In the genomic region with DNA sequence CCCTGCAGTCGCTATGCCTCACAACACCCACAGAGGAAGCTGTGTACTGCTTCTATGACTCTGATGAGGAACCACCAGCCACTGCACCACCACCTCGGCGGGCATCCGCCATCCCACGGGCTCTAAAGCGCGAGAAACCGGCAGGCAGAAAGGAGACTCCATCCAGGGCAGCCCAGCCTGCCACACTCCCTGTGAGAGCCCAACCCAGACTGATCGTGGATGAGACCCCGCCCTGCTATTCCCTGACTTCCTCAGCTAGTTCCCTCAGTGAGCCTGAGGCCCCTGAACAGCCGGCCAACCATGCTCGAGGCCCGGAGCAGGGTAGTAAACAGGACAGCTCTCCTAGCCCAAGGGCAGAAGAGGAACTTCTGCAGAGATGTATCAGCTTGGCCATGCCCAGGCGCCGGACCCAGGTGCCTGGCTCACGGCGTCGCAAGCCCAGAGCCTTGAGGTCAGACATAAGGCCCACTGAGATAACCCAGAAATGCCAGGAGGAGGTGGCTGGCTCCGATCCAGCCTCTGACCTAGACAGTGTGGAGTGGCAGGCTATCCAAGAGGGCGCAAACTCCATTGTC, we compare ENCODE assay signal across 11 mouse cellular contexts. TPM values are rescaled to one million over a fixed set of nuclear protein-coding genes. Genes with fewer than 3 reads are reported as not detected.
DNase-seq lines count a peak whose midpoint lies in the region; ATAC-seq and TF ChIP-seq lines count a peak whose summit lies in the region.
"Had no signal": no experiment of that assay in that cellular context is flagged by ENCODE, and none has a peak within 500 bp of the region (broad histone marks: within the 10 kb centered on the region; RNA-seq: fewer than 3 reads in every experiment).

No protein-coding gene starts in this region.

- no peak for TF ChIP-seq POLR2A in spleen, adult 2 months (IDR thresholded peaks at IDR 0.05; ENCODE audit: low read depth, low read length)

- peak overlapping the region; percentile 16; the same call in 1 of the 2 replicates for H3K27ac ChIP-seq in gastrocnemius, adult 2 months
- no peak overlapping the region for H3K27ac ChIP-seq in lung, embryonic 14.5 days (ENCODE audit: low read depth)
- peak overlapping the region; percentile 95 for H3K27ac ChIP-seq in spleen, adult 2 months (ENCODE audit: insufficient read depth, low read length)
- H3K27ac ChIP-seq: macrophage had no signal

- no peaks in the 10 kb centered on the region for H3K9me3 ChIP-seq in lung, embryonic 14.5 days (ENCODE audit: low read depth, low read length)

- ATAC-seq in lung, embryonic 14.5 days (ENCODE audit: insufficient read depth) = no peak
- no peak for ATAC-seq in megakaryocyte-erythroid progenitor cell, adult 5-6 weeks (replicated peaks; ENCODE audit: low FRiP score, low TSS enrichment, poor library complexity, severe bottlenecking)

- H3K4me3 ChIP-seq in gastrocnemius, adult 2 months = no peak overlapping the region; the same call in 1 of the 2 replicates
- no peak overlapping the region for H3K4me3 ChIP-seq in lung, embryonic 14.5 days (ENCODE audit: low read depth, low read length)
- peak overlapping the region; percentile 42 for H3K4me3 ChIP-seq in spleen, adult 2 months (ENCODE audit: extremely low read depth, insufficient read depth, insufficient read length)
- H3K4me3 ChIP-seq: erythroblast, embryonic 14.5 days had no signal

- peaks cover 15% of the 10 kb centered on the region; the same call in 1 of the 2 replicates for H3K36me3 ChIP-seq in lung, embryonic 14.5 days (ENCODE audit: insufficient read depth)
- peaks cover 9% of the 10 kb centered on the region for H3K36me3 ChIP-seq in spleen, adult 2 months (ENCODE audit: control insufficient read depth, insufficient read depth, low read length)

- TF ChIP-seq CTCF in gastrocnemius, adult 2 months (IDR thresholded peaks at IDR 0.05) = no peak
- no peak for TF ChIP-seq CTCF in lung, embryonic 14.5 days (IDR thresholded peaks at IDR 0.05; ENCODE audit: low read depth)
- no peak for TF ChIP-seq CTCF in spleen, adult 2 months (IDR thresholded peaks at IDR 0.05; ENCODE audit: extremely low read depth, insufficient read depth, insufficient read length, insufficient replicate concordance)

- no peak for DNase-seq in gastrocnemius, adult 2 months
- no peak for DNase-seq in gastrocnemius, adult 8-10 months (ENCODE audit: low spot score in 2 of 2)
- DNase-seq in lung, embryonic 14.5 days = peak; percentile 34
- no peak for DNase-seq in lung, adult 18-20 months
- peak; percentile 68 to 74 for DNase-seq in cerebellum, postnatal 10 days
- DNase-seq in spleen, adult 2 months (ENCODE audit: low read depth in 1 of 2, low spot score in 2 of 2) = peak in 1 of 2 experiments; percentile 62
- no peak for DNase-seq in retina, embryonic 14.5 days (ENCODE audit: low spot score)
- DNase-seq: adrenal gland, adult 8-10 months had no signal

- peaks cover 71% of the 10 kb centered on the region for H3K27me3 ChIP-seq in lung, embryonic 14.5 days (ENCODE audit: insufficient read depth, low read length)
- H3K27me3 ChIP-seq in spleen, adult 2 months (ENCODE audit: control insufficient read depth, insufficient read depth, low read length) = no peaks in the 10 kb centered on the region; the same call in 1 of the 2 replicates

- intact Hi-C loops in gastrocnemius, adult 2 months (cut with DNase I) = no loop called here

- H3K9ac ChIP-seq in lung, embryonic 14.5 days = no peak overlapping the region

- H3K4me2 ChIP-seq in lung, embryonic 14.5 days = no peak overlapping the region

- H3K4me1 ChIP-seq in lung, embryonic 14.5 days (ENCODE audit: insufficient read depth) = no peaks in the 10 kb centered on the region
- peaks cover 17% of the 10 kb centered on the region for H3K4me1 ChIP-seq in spleen, adult 2 months (ENCODE audit: control insufficient read depth, insufficient read depth, insufficient read length)

- 34% methylated on average over 20 of the region's 20 CpGs for WGBS in lung, embryonic 14.5 days
- 9% methylated on average over 20 of the region's 20 CpGs for WGBS in spleen, adult 2 months

RNA-seq across cellular contexts. Expression of gene 2310011J03Rik, which starts 6.6 kb away (rescaled TPM):
- total RNA-seq in gastrocnemius, adult 2 months (2021) = 1 to 10 TPM; 5.7 to 8.1 TPM
- 1 to 10 TPM; 5.4 to 8.9 (median 6.6) TPM for total RNA-seq in gastrocnemius, adult 8-10 months (2022)
- 41.7 and 41.8 TPM in 2 replicates for polyA plus RNA-seq in lung, embryonic 14.5 days (2014; fragmentation: Nextera tagmentation; extraction: Ambion mirVana)
- polyA plus RNA-seq in spleen, adult 2 months (2012; rRNA removed) = 40.6 and 56.7 TPM in 2 replicates
- 34.1 and 50.4 TPM in 2 replicates for total RNA-seq in megakaryocyte-erythroid progenitor cell, adult 5-6 weeks (2014; fragmentation: Nextera tagmentation)
- 16.6 and 21.3 TPM in 2 replicates for total RNA-seq in megakaryocyte-erythroid progenitor cell, adult 5-6 weeks (2017)

RNA-seq across cellular contexts. Expression of gene Pcsk4, which starts 15.6 kb away (rescaled TPM):
- total RNA-seq in gastrocnemius, adult 2 months (2021) = 1 to 10 TPM in 1 of 2 experiments, under 1 TPM in 1; 0.84 to 1.0 TPM
- total RNA-seq in gastrocnemius, adult 8-10 months (2022) = 1 to 10 TPM in 1 of 4 experiments, under 1 TPM in 3; 0.67 to 1.1 (median 0.91) TPM
- 3.8 and 4.2 TPM in 2 replicates for polyA plus RNA-seq in lung, embryonic 14.5 days (2014; fragmentation: Nextera tagmentation; extraction: Ambion mirVana)
- polyA plus RNA-seq in spleen, adult 2 months (2012; rRNA removed) = 6.2 and 10.0 TPM in 2 replicates
- total RNA-seq in megakaryocyte-erythroid progenitor cell, adult 5-6 weeks (2014; fragmentation: Nextera tagmentation) = 16.1 and 23.0 TPM in 2 replicates
- 1.6 and 2.6 TPM in 2 replicates for total RNA-seq in megakaryocyte-erythroid progenitor cell, adult 5-6 weeks (2017)

RNA-seq across cellular contexts. Expression of gene Reep6, which starts 16.0 kb away (rescaled TPM):
- total RNA-seq in gastrocnemius, adult 2 months (2021) = 1 to 10 TPM; 1.5 to 2.5 TPM
- total RNA-seq in gastrocnemius, adult 8-10 months (2022) = 1 to 10 TPM; 2.6 to 4.0 (median 3.2) TPM
- 10.5 and 12.2 TPM in 2 replicates for polyA plus RNA-seq in lung, embryonic 14.5 days (2014; fragmentation: Nextera tagmentation; extraction: Ambion mirVana)
- 2.1 and 2.5 TPM in 2 replicates for polyA plus RNA-seq in spleen, adult 2 months (2012; rRNA removed)
- total RNA-seq in megakaryocyte-erythroid progenitor cell, adult 5-6 weeks (2014; fragmentation: Nextera tagmentation) = 23.1 and 23.7 TPM in 2 replicates
- total RNA-seq in megakaryocyte-erythroid progenitor cell, adult 5-6 weeks (2017) = 2.7 and 6.8 TPM in 2 replicates

RNA-seq across cellular contexts. Expression of gene Apc2, which starts 17.9 kb away (rescaled TPM):
- total RNA-seq in gastrocnemius, adult 2 months (2021) = under 1 TPM; 0.20 to 0.77 TPM
- total RNA-seq in gastrocnemius, adult 8-10 months (2022) = under 1 TPM; 0.24 to 0.54 (median 0.31) TPM
- 0.62 and 0.96 TPM in 2 replicates for polyA plus RNA-seq in lung, embryonic 14.5 days (2014; fragmentation: Nextera tagmentation; extraction: Ambion mirVana)
- polyA plus RNA-seq in spleen, adult 2 months (2012; rRNA removed) = 0.68 and 1.00 TPM in 2 replicates
- 0.07 TPM in 1 of 2 replicates, not detected in the other for total RNA-seq in megakaryocyte-erythroid progenitor cell, adult 5-6 weeks (2014; fragmentation: Nextera tagmentation)
- total RNA-seq in megakaryocyte-erythroid progenitor cell, adult 5-6 weeks (2017) = not detected in 2 replicates
- polyA plus RNA-seq: erythroblast, embryonic 14.5 days had no signal

RNA-seq across cellular contexts. Expression of gene Rps15, which starts 21.5 kb away (rescaled TPM):
- 100 to 1,000 TPM; 634 to 773 TPM for total RNA-seq in gastrocnemius, adult 2 months (2021)
- 100 to 1,000 TPM; 626 to 776 (median 688) TPM for total RNA-seq in gastrocnemius, adult 8-10 months (2022)
- polyA plus RNA-seq in lung, embryonic 14.5 days (2014; fragmentation: Nextera tagmentation; extraction: Ambion mirVana) = 1,192 and 1,202 TPM in 2 replicates
- 2,107 and 2,204 TPM in 2 replicates for polyA plus RNA-seq in spleen, adult 2 months (2012; rRNA removed)
- 4,307 and 4,493 TPM in 2 replicates for total RNA-seq in megakaryocyte-erythroid progenitor cell, adult 5-6 weeks (2014; fragmentation: Nextera tagmentation)
- total RNA-seq in megakaryocyte-erythroid progenitor cell, adult 5-6 weeks (2017) = 2,815 and 2,969 TPM in 2 replicates

Comparison
In these comparisons a context has a peak if more than half of its experiments do, and no peak if none do; other contexts are left out.
1. DNase-seq: peak in lung, embryonic 14.5 days (single experiment) and cerebellum, postnatal 10 days (2 of 2); none in gastrocnemius, adult 2 months (single experiment), gastrocnemius, adult 8-10 months (0 of 2), lung, adult 18-20 months (0 of 2) and retina, embryonic 14.5 days (single experiment).